Mouse (Mus musculus): ENCODE results near the gene Casz1. TPM values are rescaled to one million over a fixed set of nuclear protein-coding genes. Genes with fewer than 3 reads are reported as not detected.

The Casz1 gene
- polyA plus RNA-seq, 1 experiment from 2014 or later, result 3.7 TPM

DNA sequence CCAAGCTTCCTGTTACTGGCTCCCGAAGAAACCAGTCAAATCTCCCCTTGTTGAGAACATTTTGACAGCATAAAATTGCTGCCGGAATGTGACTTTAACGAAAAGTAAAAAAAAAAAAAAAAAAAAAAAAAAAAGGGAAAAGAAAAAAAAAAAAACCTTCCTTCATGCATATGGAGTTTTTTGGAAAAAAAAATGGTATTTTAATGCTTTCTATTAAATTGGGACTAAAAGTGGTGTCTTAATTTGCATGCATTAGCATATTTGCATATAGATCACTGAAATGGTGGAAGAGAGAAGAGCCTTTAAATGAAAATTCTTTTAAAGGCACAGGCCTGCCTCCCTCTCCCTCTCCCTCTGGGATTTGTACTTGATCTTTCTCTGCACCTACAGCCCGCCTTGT is 52.0 kb downstream of the Casz1 start:
- Histone ChIP-seq H3K27ac (replicated peaks) (no peak overlapping the region), H3K4me3 (no peak overlapping the region), H3K4me1 (peaks cover 74% of the 10 kb centered on the region), H3K27me3 (replicated peaks; ENCODE audit: low read depth, poor library complexity, severe bottlenecking) (peaks cover 96% of the 10 kb centered on the region), H3K36me3 (replicated peaks) (no peaks in the 10 kb centered on the region), H3K9me3 (no peaks in the 10 kb centered on the region)
- 80% methylated on average over 4 of the region's 4 CpGs for WGBS
- no peak for DNase-seq (ENCODE audit: low spot score)

DNA sequence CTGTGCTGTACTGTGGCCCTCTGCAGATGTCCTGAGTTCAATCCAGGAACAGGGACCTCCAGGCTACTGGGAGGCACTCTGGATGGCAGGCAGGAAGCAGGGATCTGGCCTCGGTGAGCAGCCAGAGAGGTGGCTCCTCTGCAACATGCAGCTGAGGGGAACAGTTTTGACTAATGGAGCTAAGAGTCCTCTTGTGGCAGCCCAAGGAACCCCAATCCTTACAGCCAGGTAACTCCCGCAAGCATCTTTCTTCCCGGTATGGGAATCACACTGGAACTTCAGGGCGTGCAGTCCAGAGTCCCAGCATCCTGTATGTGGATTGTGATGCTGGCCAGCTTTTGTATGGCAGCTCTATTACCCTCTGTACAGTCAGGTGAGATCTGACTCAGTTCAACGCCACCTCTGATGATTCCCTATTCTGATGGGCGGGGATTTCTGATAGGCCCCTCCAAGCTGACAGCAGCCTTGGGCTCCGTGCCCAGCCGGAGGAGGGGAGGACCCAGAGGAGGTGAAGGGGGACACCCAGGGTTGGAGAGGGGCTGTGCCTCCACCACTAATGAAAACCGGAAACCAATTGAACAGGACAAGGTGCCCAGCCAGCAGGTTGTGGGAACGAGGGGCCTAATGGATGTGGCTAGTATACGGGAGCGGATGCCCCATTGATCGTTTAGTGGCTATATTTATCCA is 53.3 kb downstream of the Casz1 start:
- peaks cover 67% of the 10 kb centered on the region for H3K4me1 ChIP-seq
- H3K27me3 ChIP-seq (replicated peaks; ENCODE audit: low read depth, poor library complexity, severe bottlenecking), result peaks cover 96% of the 10 kb centered on the region
- WGBS, result 75% methylated on average over 13 of the region's 13 CpGs

DNA sequence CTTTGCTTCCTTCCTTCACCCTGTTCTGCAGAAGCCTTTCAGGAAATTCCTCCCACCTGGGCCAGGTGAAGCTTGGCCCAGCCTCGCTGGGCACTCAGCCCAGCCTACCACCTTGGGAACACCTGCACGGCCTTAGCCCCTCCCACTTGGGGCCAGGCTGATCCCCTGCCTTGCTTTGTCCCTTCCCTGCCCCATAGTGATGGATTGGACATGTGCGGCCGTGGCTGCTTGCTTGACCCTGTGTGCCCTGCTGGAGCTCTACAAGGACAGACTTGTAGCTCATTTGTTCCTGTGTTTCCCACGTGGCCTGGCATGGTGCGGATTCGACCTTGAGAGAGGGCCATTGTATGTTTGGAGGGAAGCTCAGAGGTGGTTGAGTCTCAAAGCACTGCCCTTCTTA is 54.0 kb downstream of the Casz1 start:
- peaks cover 96% of the 10 kb centered on the region for H3K27me3 ChIP-seq (replicated peaks; ENCODE audit: low read depth, poor library complexity, severe bottlenecking)
- no peaks in the 10 kb centered on the region for H3K9me3 ChIP-seq
- WGBS, result 64% methylated on average over 7 of the region's 7 CpGs
- no peak overlapping the region for H3K27ac ChIP-seq (replicated peaks)
- DNase-seq (ENCODE audit: low spot score), result no peak
- H3K36me3 ChIP-seq (replicated peaks), result no peaks in the 10 kb centered on the region
- H3K4me1 ChIP-seq, result peaks cover 67% of the 10 kb centered on the region
- no peak overlapping the region for H3K4me3 ChIP-seq

More for the DNA sequence above, 53.3 kb downstream of the Casz1 start:
- no peak overlapping the region for H3K27ac ChIP-seq (replicated peaks)
- H3K9me3 ChIP-seq, result no peaks in the 10 kb centered on the region
- no peak for DNase-seq (ENCODE audit: low spot score)
- no peaks in the 10 kb centered on the region for H3K36me3 ChIP-seq (replicated peaks)
- 0 out of 2 replicates have a peak overlapping the region, but pooled peaks have one; percentile 8 for H3K4me3 ChIP-seq

DNA sequence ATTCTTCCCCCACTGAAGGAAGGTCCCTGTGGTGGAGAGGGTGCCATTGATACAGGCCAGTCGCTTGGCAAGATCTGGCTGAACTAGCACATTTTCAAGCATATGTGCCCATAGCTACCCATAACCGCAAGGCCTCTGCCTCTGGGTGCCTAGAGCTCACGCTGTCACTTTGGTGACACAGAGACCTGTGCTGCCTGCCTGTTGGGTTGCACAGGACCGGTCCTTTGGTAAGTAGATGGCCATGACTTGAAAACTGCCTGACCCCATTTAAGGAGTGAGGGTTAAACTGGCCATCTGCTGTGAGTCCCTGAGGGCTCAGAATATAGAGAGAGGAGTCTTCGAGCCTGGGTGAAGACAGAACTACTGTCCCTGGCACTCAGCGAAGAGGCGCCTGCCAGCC is 55.2 kb downstream of the Casz1 start:
- Histone ChIP-seq H3K4me3 (peak overlapping the region; percentile 54), H3K36me3 (replicated peaks) (no peaks in the 10 kb centered on the region), H3K27ac (replicated peaks) (peak overlapping the region; percentile 62; the same call in 1 of the 2 replicates), H3K4me1 (peaks cover 57% of the 10 kb centered on the region), H3K9me3 (no peaks in the 10 kb centered on the region), H3K27me3 (replicated peaks; ENCODE audit: low read depth, poor library complexity, severe bottlenecking) (peaks cover 92% of the 10 kb centered on the region)
- no peak for DNase-seq (ENCODE audit: low spot score)
- 41% methylated on average over 7 of the region's 7 CpGs for WGBS

DNA sequence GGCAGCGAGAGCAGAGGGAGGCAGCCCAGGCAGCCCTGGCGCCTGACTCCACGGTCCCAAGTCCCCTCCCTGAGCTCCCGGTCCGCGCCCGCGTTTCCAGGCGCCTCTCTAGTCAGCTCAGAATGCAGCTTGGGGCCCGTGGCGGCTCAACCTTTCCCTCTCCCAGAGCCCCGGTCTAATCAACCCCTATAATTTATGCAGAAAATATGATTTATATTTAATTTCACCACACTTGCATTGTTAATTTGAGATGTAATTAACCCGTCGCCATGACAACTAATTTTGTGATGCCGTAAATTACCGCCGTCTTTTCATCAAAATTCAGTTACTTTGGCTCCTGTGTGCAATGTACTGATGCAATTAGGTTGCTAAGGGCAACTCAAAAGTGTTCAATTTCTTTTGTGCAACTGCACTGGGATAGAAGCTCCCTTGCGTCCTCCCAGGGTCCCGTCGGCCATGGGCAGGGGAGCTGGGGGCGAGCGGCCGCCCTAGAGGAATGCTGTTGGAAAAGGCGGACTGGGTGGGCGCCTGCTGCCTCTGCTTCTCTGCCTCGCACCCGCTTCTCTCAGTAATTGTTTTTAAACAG is 55.8 kb downstream of the Casz1 start:
- no peaks in the 10 kb centered on the region for H3K9me3 ChIP-seq
- H3K4me1 ChIP-seq, result peaks cover 54% of the 10 kb centered on the region
- H3K27me3 ChIP-seq (replicated peaks; ENCODE audit: low read depth, poor library complexity, severe bottlenecking), result peaks cover 92% of the 10 kb centered on the region
- H3K27ac ChIP-seq (replicated peaks), result peak overlapping the region; percentile 75
- WGBS, result under 1% methylated on average over 27 of the region's 27 CpGs
- no peaks in the 10 kb centered on the region for H3K36me3 ChIP-seq (replicated peaks)
- peak; percentile 78 for DNase-seq (ENCODE audit: low spot score)
- peak overlapping the region; percentile 54 for H3K4me3 ChIP-seq

DNA sequence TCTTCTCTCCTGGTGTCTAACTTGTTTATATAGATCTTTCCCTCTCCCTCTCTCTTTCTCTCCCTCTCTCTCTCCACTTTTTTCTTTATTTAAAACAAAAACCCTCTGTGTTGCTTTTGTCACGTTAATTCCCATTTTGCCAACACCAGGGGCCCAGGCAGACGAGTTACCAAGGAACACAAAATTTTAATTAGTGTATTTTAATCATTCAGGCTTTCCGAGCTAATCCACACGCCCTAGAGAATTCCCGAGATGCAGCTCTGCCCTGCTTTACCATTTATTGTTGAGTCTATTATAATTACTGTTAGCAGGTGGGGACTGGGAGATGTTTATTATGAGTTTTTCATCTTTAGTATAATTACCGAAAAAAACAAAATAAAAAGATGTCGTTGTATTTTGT is 56.4 kb downstream of the Casz1 start:
- 33% methylated on average over 7 of the region's 7 CpGs for WGBS
- no peaks in the 10 kb centered on the region for H3K9me3 ChIP-seq
- H3K36me3 ChIP-seq (replicated peaks), result no peaks in the 10 kb centered on the region
- no peak for DNase-seq (ENCODE audit: low spot score)
- H3K27me3 ChIP-seq (replicated peaks; ENCODE audit: low read depth, poor library complexity, severe bottlenecking), result peaks cover 92% of the 10 kb centered on the region
- H3K4me3 ChIP-seq, result peak overlapping the region; percentile 54
- peak overlapping the region; percentile 75; the same call in 1 of the 2 replicates for H3K27ac ChIP-seq (replicated peaks)
- peaks cover 53% of the 10 kb centered on the region for H3K4me1 ChIP-seq

DNA sequence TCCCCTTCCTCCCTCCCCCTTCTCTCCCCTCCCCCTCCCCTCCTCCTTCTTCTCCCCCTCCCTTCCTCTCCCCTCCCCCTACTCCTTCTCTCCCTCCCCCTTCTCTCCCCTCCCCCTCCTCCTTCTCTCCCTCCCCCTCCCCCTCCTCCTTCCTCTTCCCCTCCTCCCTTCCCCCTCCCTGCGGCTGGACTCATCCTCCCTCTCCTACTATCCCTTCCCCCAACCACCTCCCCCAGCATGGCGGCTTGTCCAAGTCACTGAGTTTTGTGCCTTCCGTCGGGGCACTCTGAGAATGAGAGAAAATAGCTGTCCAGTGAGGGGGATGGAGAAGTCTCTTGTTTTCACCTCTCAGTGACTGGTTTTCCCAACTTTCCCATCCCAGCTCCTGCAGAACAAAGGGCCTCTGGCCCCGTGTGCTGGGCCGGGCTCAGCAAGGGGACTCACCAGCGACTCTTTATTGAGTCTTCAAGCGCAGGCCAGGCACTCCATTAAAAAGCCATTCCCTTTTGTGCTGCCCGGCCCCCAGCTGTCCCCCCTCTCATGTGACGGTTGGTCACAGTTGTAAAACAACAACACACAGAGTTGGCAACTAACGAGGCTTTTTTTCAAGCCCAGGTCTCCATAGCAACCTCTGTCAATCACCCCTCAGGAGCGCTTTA is 62.7 kb downstream of the Casz1 start:
- H3K27ac ChIP-seq (replicated peaks), result peak overlapping the region; percentile 76
- no peaks in the 10 kb centered on the region for H3K9me3 ChIP-seq
- H3K36me3 ChIP-seq (replicated peaks), result no peaks in the 10 kb centered on the region
- peaks cover 89% of the 10 kb centered on the region for H3K27me3 ChIP-seq (replicated peaks; ENCODE audit: low read depth, poor library complexity, severe bottlenecking)
- DNase-seq (ENCODE audit: low spot score), result peak; percentile 66
- 0 out of 2 replicates have a peak overlapping the region, but pooled peaks have one; percentile 23 for H3K4me3 ChIP-seq
- 4% methylated on average over 12 of the region's 12 CpGs for WGBS
- peaks cover 44% of the 10 kb centered on the region for H3K4me1 ChIP-seq

DNA sequence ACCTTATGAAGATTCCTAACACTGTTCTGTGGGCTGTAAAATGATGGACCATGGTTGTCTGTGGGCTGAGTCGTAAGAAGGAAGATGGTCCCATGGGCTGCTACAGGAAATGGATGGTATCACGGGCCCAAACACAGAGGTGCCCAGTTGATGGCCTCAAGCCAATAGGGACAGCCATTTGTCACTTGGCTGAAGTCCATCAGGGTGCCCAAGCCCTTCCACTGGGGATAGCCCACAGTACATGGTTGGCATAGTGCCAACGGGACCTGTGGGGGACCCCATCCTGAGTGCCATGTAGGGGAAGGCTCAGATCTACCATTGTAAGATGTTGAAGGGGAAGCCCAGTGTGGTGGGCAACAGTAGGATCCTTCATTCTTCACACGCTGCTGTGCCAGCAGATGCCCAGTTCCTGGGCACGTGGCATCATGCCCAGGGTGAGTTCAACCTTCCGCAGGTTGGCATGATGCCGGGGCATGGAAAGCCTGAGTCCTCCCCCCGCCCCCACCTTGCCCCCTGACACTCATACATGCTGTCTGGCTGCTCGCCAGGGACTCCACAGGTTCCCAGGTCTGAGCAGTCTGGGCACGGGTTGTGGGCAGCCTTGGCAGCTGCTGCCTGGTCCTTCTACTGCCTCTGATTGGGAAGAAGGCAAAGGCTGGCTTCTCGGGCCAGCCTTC is 63.6 kb downstream of the Casz1 start:
- 90% methylated on average over 11 of the region's 11 CpGs for WGBS
- no peak for DNase-seq (ENCODE audit: low spot score)
- Histone ChIP-seq H3K27me3 (replicated peaks; ENCODE audit: low read depth, poor library complexity, severe bottlenecking) (peaks cover 89% of the 10 kb centered on the region), H3K4me1 (peaks cover 48% of the 10 kb centered on the region), H3K27ac (replicated peaks) (no peak overlapping the region), H3K4me3 (no peak overlapping the region), H3K36me3 (replicated peaks) (no peaks in the 10 kb centered on the region), H3K9me3 (no peaks in the 10 kb centered on the region)

DNA sequence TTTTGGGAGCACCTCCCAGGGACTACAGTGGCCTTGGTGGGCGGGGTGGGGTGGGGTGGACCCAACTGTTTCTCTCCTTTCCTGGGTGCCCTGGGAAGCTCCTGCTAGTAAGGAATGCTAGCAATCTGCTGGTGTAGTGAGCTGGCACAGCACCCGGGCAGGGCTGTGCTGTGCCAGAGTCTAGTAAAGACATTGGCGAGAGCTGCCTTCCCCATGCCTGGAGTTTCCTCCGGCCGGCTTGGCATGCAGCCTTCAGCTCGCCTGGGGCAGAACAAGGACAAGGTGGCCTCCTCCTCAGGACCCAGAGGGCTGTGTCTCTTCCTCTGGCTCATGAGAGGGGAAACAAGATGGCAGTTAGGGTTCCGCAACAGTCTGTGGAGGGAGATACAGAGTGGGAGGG is 65.3 kb downstream of the Casz1 start:
- no peak for DNase-seq (ENCODE audit: low spot score)
- H3K4me1 ChIP-seq, result peaks cover 63% of the 10 kb centered on the region
- no peak overlapping the region for H3K27ac ChIP-seq (replicated peaks)
- H3K36me3 ChIP-seq (replicated peaks), result no peaks in the 10 kb centered on the region
- peaks cover 92% of the 10 kb centered on the region for H3K27me3 ChIP-seq (replicated peaks; ENCODE audit: low read depth, poor library complexity, severe bottlenecking)
- no peak overlapping the region for H3K4me3 ChIP-seq
- 91% methylated on average over 7 of the region's 7 CpGs for WGBS
- H3K9me3 ChIP-seq, result no peaks in the 10 kb centered on the region

DNA sequence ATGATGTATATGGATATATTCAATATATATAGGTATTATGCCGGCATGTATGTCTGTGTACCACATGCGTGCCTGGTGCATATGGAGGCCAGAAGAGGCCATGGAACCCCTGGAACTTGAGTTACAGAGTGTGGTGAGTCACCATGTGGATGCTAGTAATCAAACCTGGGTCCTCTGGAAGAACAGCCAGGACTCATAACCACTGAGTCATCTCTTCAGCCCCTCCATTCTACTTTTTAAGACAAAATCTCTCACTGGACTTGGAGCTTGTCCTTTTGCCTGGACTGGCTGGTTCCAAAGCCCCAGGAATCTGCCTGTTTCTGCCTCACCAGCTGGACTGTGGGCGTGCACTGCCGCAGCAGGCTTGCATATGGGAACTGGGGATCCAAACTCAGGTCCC is 66.3 kb downstream of the Casz1 start:
- 90% methylated on average over 4 of the region's 4 CpGs for WGBS
- no peaks in the 10 kb centered on the region for H3K36me3 ChIP-seq (replicated peaks)
- H3K27me3 ChIP-seq (replicated peaks; ENCODE audit: low read depth, poor library complexity, severe bottlenecking), result peaks cover 92% of the 10 kb centered on the region
- peaks cover 63% of the 10 kb centered on the region for H3K4me1 ChIP-seq
- H3K9me3 ChIP-seq, result no peaks in the 10 kb centered on the region
- H3K27ac ChIP-seq (replicated peaks), result no peak overlapping the region
- no peak overlapping the region for H3K4me3 ChIP-seq
- DNase-seq (ENCODE audit: low spot score), result no peak

DNA sequence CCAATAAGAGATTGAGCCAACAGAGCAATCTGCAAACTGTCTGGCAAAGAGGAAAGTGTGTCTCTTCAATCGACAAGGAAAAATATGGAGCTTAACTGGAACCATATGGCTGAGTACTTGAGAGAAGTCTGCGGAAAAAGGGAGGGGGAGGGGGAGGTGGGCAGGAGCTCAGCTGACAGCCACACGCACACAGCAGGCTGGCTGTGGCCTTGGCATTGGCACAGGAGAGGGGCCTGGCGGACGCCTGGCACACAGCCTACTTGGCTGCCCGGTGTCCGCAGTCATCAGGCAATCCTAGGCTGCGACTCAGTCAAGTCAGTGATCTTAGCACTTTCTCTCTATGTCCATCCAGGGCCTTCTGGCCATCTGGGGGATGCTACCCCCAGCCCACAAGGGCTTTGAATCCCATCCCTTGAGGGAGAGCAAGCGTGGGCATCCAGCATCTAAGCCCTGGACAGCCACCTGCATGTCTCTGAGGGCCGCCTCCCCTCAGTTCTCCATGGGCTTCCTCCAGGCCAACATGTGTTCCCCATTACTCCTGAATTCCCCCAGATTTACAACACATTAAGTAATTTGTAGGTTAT is 67.6 kb downstream of the Casz1 start:
- Histone ChIP-seq H3K4me3 (no peak overlapping the region), H3K36me3 (replicated peaks) (no peaks in the 10 kb centered on the region), H3K4me1 (peaks cover 58% of the 10 kb centered on the region), H3K27me3 (replicated peaks; ENCODE audit: low read depth, poor library complexity, severe bottlenecking) (peaks cover 92% of the 10 kb centered on the region), H3K9me3 (no peaks in the 10 kb centered on the region), H3K27ac (replicated peaks) (peak overlapping the region; percentile 75)
- DNase-seq (ENCODE audit: low spot score), result peak; percentile 80
- 27% methylated on average over 10 of the region's 10 CpGs for WGBS

DNA sequence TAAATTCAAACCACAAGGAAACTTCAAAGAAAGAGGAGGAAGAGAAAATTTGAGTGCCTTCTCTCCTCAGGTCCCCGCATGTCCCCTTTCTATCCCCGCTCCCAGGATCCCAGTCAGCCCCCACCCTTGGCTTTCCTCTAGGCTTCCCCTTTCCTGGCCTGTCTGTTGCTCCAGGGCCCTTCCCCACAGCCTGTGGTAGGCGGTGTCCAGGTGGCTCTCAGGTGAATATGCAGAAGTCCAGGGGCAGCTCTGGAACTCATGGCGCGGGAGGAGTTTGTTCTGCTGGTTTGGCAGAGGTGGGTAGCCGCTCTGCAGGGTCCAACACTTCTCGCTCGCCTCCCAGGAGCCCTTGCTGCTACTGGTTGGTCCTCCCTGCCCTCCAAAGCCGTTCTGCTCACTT is 68.1 kb downstream of the Casz1 start:
- Histone ChIP-seq H3K4me1 (peaks cover 58% of the 10 kb centered on the region), H3K4me3 (peak overlapping the region; percentile 13; the same call in 1 of the 2 replicates), H3K9me3 (no peaks in the 10 kb centered on the region), H3K27me3 (replicated peaks; ENCODE audit: low read depth, poor library complexity, severe bottlenecking) (peaks cover 95% of the 10 kb centered on the region), H3K27ac (replicated peaks) (peak overlapping the region; percentile 52; the same call in 1 of the 2 replicates), H3K36me3 (replicated peaks) (no peaks in the 10 kb centered on the region)
- 44% methylated on average over 9 of the region's 9 CpGs for WGBS
- DNase-seq (ENCODE audit: low spot score), result peak; percentile 61

Data from embryonic facial prominence, embryonic 10.5 days (tissue).